Mouse (Mus musculus) adrenal gland, postnatal 14 days (tissue): Measurements from ENCODE around the gene Gpr62. TPM values are rescaled to one million over a fixed set of nuclear protein-coding genes. Genes with fewer than 3 reads are reported as not detected.

Experiments
- DNase-seq: peaks from one replicate; pipeline ENCODE4 v3.0.0; 2021; ENCODE audit warnings: mixed read lengths
- total RNA-seq: library from RNA; stranded (reverse); gene quantifications from 2 replicates; pipeline ENCODE4 v1.2.3, GENCODE M21; 2021

Gpr62 gene
- total RNA-seq, 1 experiment from 2014 or later: not detected

DNA sequence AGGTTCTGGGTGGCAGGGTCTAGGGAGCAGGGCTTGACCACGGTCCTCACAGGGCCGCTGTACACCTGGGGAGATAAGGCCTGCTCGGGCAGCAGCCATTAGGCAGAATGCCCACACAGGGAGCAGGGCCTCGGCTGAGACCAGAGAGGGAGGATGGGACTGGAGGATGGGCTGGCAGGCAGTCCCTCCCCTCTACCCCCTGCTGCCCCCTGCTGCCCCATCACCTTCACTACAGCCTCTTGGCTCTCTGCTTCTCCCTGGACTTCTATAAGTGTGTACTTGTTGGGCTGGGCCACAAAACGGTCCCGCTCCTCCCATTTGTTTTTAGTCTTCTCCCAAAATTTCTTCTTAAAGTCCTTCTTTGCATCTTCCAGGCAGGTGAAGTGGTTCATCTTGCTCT lies 8.7 kb upstream of the Gpr62 start:
- DNase-seq: peak; percentile 90

DNA sequence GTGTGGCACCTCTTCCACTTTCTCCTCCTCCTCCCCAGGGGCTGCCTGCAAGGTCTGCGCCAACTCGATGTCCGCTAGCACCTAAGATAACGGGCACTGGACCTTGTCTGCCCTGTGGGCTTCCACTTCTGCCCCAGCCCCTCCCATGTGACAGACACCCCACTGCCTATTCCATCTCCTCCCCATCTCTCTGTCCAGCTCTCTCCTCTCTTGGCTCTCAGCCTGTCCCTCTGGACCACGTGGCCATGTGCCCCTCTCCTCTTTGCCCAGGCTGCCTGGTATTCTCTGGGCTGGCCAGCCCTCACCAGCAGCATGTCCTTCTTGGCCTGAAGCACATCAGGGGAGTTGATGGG lies 8.0 kb upstream of the Gpr62 start:
- peak; percentile 4 for DNase-seq

DNA sequence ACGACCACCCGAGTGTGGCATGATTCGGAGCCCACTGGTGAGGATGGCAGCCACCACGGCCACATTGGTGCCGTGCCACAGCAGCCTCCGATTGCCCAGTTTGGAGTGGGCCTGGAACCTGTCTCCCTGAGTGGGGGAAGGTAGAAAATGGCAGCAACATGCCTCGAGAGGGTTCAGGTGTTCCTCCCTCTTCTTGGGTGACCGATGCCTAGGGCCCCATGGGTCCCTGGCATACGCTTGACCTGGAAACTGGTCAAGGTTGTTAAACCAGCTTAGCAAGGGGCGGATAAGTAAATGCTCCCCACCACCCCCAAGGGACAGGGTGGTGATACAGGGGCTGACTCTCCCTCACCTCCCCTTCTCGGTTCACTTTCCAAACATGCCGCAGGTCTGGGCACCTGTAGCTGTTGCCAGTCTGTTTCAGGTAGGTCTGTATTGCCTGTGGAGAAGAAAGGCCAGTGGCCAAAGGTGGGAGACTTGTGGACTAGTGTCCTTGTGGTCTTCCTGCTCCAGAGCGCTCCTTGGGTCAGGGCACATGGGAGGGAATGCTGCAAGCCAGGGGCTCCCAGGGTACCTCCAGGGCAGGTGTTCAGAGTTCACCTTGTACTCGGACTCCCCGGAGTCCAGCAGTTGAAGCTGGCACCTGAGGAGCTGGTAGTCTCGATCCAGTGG lies 7.5 kb upstream of the Gpr62 start:
- peak; percentile 4 for DNase-seq

DNA sequence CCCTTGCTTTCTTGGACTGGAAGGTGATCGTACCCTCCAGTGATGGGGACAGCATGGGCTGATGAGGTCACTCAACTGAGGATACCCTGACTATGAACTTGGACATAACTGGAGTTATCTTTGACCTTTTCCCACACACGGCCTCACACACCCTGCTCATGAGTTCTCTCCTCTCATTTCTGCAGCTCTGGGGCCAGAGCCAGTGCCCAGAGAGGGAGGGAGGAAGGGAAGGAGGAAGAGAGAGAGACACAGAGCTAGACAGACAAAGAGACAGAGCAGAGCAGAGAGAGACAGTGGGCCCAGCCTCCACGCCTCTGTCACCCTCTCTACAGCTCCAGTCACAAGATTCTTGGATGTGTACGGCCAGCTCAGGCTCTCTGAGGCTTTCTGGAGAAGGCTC lies 6.6 kb upstream of the Gpr62 start:
- DNase-seq: peak; percentile 12

DNA sequence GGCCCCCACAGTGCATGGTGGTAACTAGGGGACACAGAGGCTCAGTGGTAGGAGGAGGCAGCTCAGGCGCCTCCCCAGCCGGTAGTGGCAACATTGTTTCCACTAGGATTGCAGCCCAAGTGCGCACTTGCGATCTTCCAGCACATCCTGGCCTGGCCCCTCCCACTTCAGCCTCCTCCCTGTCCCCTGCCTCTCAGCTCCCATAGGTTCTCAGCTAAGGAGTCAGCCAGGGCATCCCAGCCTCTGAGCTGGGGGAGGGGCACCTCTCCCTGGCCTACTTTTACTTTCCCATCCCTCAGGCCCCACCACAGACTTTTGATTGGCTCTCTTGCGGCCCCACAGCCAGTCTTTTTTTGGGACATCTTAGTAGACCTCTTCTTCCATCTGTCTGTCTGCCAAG lies 6.2 kb upstream of the Gpr62 start:
- peak; percentile 78 for DNase-seq

DNA sequence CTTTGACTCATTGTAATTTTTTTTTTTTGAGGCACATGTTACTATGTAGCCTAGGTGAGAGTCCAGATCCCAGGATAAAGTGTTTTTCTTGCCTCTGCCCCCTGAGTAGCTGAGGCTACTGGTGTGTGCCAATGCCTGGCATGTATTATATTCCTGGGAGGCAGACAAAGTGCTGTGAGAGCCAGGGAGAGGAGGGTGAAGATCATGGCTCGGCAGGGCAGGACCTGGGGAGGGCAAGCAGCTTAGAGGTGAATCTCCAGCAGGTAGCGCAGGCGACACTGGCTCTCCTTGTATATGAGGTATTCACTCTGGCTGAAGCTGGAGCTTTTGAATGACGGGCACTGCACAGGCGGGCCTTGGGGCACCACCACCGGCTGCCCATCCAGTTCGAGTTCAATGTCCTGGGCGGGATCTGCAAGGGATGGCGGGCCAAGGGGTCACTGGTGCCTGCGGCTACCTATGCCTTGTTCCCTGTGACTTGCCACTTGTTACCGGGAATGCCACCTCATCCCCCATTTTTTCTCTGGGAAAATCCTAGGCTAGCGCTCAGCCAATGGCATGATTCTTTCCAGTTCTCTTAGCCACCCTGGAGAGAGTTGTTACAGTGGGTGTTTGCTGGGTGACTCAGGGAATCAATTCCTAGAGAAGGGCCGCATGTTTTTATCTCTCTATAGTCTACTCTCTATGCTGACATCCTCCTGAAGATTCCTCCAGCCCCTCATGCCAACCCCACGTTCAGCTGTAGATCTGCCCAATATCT lies 5.4 kb upstream of the Gpr62 start:
- peak; percentile 12 for DNase-seq

DNA sequence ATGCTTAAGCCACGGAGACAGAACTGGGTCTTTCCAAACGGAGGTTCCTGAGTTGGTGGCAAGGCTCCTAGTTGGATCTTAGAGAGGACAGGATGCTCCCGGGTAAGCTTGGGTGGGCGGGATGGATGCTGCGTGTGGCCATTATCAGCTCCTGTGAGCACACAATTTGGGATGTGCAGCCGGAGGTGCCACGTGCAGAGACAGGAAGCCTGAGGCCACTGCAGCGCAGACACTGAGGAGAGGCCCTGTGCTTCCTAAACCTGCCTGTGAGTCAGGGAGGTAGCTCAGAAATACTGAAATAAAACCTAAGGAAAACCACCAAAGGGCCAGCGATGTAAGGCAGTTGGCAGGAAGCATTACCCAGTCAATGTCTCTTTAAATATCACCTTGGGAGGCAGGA lies 4.0 kb upstream of the Gpr62 start:
- DNase-seq: peak; percentile 3

DNA sequence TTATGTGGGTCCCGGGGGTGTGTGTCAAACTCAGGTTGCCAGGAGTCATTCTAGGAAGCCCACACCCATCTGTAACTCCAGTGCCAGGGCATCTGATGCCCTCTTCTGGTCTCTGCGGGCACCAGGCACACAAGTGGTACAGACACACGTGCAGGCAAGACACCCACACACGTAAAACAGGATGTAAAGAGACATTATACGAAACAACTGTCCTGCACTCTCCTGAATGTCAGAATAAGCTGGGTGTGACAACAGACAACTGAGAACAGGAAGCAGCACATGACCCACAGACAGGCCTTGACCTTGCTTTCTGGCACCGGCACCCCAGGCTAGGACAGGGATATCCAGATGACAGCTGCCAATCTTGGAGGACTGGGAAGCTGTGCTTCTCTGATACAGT lies 3.6 kb upstream of the Gpr62 start:
- no peak for DNase-seq

DNA sequence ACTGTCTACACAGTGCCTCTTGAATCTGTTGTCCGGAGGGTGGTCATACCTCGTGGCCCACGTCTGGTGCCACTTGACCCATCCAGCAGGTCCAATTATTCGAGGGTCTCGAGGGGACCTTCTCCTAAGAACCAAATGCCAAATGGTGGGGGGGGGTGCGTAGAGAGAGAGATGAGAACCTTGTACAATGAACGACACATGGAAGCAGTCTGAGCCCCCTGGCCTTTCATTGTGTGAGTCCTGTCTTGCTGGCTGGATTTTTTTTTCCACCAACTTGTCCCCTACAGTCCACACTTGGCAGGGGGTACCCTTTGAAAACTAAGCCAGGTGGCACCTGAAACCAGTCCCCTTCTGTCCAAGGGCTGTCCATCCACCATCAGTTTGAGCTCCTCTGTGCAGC lies 2.0 kb upstream of the Gpr62 start:
- DNase-seq: no peak

DNA sequence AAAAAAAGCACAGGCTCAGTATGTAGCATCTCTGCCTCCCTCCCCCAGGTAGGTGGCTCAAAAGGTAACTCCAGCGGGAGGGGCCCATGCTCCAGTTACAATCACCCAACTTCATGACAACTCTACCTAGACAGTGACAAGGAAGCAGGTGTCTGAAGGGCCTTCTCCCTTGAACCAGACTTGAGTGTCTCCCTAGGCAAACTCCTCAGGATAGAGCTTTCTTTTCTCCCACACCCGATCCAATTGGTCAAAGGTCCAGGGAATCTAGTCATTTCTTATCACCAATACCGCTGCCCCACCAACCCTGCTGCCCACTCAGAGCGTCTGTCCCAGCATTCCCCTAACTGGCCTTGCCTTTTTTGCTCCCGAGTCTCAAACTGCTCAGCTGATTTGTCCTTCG lies 983 bp upstream of the Gpr62 start:
- no peak for DNase-seq

DNA sequence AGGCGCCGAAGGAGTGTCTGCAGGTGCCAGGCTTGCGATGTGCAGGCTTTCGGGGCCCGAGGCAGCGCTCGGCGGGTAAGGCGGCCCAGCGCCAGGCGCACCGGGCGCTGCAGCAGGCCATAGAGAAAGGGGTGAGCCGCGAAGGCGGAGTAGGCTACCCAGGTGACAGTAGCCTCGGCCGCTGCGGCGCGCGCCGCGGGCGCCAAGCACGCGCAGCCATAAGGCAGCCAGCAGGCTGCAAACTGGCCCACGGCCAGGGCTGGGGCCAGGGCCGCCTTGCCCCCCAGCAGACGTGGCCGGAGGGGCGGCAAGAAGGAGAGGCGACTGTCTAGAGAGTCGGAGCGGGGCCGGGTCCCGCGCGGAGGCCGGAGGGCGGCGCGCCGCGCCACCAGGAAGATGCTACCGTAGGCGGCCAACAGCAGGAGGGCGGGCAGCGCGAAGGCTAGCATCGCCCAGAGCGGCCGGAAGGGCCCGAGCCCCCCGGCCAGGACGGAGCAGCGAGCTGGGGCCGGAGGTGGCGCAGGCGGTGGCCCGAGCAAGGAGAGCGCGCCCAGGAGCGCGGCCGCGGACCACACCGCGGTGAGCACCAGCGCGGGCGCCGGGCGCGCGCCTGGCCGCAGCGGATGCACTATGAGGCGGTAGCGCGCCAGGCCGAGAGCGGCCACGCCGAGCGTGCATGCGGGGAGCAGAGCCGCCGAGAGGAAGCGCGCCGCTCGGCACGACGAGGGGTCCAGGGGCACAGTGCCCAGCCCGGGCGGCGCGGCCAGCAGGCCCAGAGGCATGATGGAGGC lies 792 bp downstream of the Gpr62 start:
- DNase-seq: peak; percentile 78

DNA sequence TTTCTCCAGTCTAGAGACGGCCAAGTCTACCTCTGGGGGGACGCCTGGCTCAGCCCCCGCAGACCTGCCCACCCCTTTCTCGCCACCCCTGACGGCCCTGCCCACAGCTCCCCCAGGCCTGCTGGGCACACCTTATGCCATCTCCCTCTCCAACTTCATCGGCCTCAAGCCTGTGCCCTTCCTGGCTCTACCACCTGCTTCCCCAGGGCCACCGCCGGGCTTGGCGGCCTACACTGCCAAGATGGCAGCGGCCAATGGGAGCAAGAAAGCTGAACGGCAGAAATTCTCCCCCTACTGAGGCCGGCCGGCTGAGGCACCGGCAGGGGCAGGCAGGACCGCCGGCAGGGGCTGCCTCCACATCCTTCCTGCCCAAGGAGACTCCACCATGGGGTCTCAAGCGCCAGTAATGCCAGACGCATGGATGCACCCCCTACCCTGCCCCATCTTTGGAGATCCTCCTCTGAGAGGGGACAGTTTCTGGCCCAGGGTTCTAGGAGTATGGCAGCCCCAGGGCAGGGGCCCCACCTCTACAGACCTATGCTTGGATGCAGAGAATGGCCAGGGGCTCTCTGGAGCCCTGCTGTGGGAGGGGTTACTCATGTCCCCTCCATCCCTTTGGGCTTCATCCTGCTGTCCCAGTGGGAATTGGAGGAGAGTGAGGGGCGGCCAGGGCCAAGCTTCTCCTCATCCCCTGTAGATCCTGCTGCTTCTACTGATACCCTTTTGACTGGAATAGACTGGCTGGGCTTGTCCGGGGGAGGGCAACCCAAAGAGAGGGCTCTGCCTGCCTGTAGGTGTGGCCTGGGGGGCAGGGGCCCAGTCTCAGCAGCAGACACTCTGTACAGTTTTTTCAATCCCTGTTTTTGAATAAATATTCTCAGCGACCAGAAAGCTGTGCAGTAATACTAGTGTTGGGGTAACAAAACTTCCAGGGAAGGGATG lies 2.3 kb downstream of the Gpr62 start:
- no peak for DNase-seq

DNA sequence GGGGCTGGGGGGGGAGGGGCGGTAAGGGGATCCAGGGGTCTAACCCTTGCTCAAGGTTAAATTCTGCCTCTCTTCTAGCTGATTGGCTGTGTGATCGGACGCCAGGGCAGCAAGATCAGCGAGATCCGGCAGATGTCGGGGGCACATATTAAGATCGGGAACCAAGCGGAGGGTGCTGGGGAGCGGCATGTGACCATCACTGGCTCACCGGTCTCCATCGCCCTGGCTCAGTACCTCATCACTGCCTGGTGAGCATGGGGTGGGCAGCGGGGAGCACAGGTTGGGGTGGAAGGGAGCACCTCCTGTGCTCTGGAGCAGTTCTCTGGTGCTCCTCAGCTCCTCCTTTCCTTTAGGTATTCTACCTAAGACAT lies 3.3 kb downstream of the Gpr62 start:
- no peak for DNase-seq

DNA sequence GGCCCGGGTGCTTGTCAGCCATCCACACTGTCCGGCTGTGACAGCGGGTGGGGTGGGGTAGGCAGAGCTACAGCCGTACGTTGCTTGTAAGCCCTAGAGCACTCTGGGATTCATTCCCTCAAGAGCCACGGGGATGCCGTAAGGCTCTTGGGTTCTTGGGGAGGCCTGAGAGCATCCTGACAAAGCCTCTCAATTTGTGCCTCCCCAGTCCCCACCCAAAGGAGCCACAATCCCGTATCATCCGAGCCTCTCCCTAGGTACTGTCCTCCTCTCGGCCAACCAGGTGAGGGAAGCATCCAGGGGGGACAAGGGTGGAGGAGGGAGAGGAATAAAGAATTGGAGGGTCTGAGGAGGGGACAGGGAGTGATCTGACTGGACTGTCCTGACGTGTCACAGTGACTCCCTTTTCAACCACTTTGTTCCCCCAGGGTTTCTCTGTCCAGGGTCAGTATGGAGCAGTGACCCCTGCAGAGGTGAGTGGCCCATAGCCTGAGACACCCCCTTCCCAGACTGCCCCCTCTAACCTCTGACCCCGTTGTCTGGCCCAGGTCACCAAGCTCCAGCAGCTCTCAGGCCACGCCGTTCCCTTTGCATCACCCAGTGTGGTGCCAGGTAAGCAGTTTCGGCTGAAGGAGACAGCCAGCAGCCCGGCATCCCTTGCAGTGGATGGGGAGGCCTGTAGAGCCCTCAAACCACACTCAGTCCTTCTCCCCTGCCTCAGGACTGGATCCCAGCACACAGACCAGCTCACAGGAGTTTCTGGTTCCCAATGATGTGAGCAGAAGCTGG lies 3.9 kb downstream of the Gpr62 start:
- DNase-seq: no peak

DNA sequence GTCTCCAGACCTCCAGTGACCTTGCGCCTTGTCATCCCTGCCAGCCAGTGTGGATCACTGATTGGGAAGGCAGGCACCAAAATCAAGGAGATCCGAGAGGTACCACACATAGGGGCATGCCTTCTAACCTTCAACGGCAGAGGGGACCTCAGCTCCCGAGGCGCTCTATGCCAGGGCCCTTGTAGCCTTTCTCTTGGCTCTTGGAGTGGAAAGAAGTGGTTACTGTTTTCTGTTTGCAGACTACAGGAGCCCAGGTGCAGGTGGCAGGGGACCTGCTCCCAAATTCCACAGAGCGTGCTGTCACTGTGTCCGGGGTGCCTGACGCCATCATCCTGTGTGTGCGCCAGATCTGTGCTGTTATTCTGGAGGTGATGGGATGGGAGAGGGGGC lies 4.7 kb downstream of the Gpr62 start:
- no peak for DNase-seq

DNA sequence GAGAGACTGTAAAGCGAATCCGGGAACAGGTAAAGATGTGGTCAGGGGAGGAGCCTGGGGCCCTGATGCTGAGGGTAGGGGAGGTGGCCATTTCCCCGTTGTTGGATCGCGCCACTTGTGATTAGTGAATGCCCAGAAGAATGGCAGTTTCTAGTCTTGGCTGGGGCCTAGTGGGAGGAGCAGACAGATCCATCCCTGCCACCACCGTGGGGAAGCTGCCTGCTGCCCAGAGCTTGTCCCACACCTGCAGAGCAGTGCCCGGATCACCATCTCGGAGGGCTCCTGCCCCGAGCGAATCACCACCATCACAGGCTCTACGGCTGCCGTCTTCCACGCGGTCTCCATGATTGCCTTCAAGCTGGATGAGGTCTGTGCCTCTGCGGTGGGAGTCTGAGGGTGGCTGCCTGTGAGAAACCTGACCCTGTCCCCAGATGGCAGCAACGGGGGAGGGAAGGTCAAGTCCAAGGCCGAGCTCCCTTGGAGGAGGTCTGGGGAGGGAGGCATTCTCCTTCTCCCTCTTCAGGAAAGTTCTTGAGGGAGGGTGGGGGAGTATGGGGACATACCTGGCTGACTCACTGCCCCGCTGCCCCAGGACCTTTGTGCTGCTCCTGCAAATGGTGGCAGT lies 5.2 kb downstream of the Gpr62 start:
- DNase-seq: no peak

DNA sequence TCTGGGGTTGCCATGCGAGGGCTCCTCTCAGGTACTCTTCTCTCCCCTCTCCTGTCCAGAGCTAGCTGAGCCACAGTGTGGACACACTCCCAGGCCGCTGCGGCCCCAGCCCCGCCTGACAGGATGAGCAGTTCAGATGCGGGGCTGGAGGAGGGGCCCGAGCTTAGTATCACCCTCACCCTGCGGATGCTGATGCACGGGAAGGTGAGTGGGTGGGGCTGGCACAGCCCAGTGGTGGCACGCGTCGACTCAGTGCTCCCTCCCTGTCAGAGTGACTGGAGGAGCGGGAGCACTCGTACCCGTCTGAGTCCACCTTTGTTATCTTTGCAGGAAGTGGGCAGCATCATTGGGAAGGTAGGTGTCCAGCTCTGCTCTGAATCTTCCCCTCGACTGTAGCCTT lies 5.8 kb downstream of the Gpr62 start:
- no peak for DNase-seq

DNA sequence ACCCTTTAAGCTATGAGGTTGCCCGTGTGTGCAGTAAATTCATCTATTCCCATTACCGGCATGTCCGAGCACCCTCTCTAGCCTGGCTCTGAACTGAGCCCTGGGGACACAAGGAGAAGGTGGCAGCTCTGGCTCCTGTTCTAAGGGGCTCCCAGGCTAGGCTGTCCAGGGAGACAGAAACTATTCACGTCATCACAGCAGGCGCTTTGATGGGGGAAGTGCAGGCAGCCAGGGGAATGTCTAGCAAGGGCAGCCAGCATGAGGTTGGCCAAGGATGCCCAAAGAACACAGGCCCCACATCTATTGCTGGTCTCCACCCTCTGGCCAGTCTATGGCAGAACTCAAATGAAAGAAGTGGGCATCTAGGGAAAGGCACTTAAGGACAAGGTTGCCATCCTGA lies 7.8 kb downstream of the Gpr62 start:
- DNase-seq: no peak

DNA sequence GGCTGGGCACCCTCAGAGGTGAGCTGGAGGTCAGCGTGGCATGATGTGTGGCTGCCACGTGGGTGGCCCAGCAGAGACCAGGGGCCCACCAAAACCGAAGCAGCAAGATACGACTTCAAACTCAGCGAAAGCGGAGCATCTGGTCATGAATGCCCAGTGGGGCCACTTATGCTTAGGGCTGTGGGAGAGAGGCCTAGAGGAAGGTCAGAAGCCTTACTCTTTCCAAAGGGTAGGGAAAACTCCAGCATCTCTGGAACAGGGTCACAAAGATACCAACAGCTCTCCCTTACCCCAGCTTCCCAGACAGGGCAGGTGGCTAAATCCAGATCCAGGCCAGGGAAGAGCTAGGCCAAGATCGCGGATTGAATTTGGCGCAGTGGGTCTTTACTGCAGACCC lies 8.6 kb downstream of the Gpr62 start:
- no peak for DNase-seq

DNA sequence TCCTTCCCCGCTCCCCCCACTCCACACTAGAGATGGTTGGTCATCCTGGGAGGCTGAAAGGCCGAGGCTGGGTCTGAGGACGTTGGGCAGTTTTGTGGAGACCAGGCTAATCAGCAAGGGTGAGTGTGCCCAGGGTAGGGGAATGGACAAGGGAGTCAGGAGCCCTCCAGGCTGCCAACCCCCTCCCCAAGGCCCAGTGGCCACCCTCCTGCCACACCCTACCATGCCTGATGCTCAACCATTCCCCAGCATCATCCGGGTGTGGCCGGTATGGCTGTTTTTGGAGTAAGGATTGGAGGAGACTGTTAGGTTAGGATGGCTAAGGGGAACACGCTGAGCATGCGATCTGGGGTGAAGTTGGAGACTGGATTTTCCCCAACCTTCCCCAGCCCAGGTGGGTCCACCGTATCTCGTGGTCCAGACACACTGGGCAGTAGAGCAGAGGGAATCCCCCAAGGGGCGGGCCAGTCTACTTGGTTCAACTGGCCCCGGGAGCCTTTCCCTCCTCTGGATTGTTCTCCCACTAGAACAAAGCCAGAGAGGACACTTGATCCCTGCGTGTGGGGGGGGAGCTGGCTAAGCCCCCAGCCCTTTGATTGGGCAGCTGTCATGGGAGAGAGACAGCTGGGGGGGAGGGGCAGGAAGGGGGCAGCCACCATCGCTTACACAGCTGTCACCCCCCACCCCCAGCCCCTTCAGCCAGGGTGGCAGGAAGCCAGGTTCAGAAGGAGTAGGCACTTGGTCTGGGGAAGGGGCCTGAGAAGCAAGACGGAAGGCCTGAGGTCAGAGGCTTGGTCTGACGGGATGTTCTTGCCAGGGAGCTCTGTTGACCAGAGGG lies 9.2 kb downstream of the Gpr62 start:
- no peak for DNase-seq
